Mouse (Mus musculus): ENCODE data around the gene Cntrl.

The Cntrl gene

DNA sequence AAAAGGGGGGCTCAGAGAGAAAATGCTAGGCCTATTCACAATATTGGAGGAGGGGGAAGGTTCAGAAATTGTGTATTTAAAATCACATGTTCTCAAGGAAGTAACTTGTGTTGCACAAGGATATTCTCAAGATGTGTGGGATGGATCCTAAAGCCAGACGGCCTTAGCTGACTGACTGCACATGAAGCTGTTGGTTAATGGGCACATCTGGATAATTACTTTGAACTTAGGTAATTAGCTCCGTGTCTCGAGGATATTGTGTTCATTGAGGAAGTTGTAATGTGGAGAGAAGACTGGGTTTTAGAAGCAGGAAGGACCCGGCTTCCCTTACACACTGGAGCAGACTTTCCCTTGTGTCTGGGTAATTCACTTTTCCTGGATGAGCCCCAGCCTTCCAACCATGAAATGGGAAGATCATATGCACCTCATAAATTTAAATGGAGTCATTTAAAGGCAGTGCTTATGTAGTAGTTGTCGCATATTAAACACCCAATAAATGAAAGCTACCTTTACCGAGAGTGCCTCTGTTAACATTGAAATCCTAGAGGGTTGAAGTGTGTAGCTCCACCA, 113.6 kb downstream of the Cntrl start:
- DNase-seq (ENCODE audit: low spot score) = no peak

GRCm38 (mm10) chr2:35224285-35224684, 115.0 kb downstream of the Cntrl start:
- DNase-seq (ENCODE audit: low spot score) = no peak

GRCm38 (mm10) chr2:35228145-35228544, 118.9 kb downstream of the Cntrl start:
- no peak for DNase-seq (ENCODE audit: low spot score)

Measured in c-Kit-positive CD71-positive TER-119-positive erythroid progenitor cells, embryonic 14.5 days (primary cell).